Mouse (Mus musculus) thymus, adult 2 months (tissue): ENCODE results near the gene Gm20388.

ENCODE experiments used
- CTCF ChIP-seq: fragments of 200-500 bp; IDR thresholded peaks from 2 replicates; pipeline ENCODE4 v1.5.1; 2012; ENCODE audit warnings: mild to moderate bottlenecking, control low read depth, low read length, moderate library complexity, borderline replicate concordance; ENCODE audit not compliant: control insufficient read depth, poor library complexity, insufficient read depth; ENCODE audit errors: extremely low read depth
- POLR2A ChIP-seq: fragments of 200-500 bp; IDR thresholded peaks from 2 replicates; pipeline ENCODE4 v1.6.1; 2012; ENCODE audit warnings: mild to moderate bottlenecking, low read length, control low read depth, moderate library complexity; ENCODE audit not compliant: control insufficient read depth, poor library complexity, insufficient read depth; ENCODE audit errors: extremely low read depth

GRCm38 (mm10) chr8:123786166-123786565 is 3875.5 kb downstream of the Gm20388 start:
- TF ChIP-seq POLR2A (no peak), CTCF (no peak)
